Mouse (Mus musculus) adrenal gland, postnatal 10 days (tissue): ENCODE data around the gene Olfr434. TPM values are rescaled to one million over a fixed set of nuclear protein-coding genes. Genes with fewer than 3 reads are reported as not detected.
"Not testable (repeated sequence)": the region's sequence is repeated elsewhere in the genome, so short reads cannot be mapped to it uniquely, and the experiment has no call there.

Experiments used
- DNase-seq: peaks from one replicate; pipeline ENCODE4 v3.0.0; 2021; ENCODE audit warnings: mixed read lengths
- long read RNA-seq, 2 experiments: library from polyadenylated mRNA; stranded (forward); transcript quantifications; one replicate each; pipeline ENCODE4 v2.0.0; 2021
- total RNA-seq, 2 experiments: library from RNA; stranded (reverse); gene quantifications; 2 replicates each; pipeline ENCODE4 v1.2.3; 2021

The Olfr434 gene
- not detected for total RNA-seq
- long read RNA-seq, experiment 1 = 0 reads
- long read RNA-seq, experiment 2 = 0 reads

GRCm38 (mm10) chr6:43212873-43213272 lies at the start of gene Olfr434:
Olfr434 (plus strand) TSS chr6:43213021.
- not testable (repeated sequence) for DNase-seq

DNA sequence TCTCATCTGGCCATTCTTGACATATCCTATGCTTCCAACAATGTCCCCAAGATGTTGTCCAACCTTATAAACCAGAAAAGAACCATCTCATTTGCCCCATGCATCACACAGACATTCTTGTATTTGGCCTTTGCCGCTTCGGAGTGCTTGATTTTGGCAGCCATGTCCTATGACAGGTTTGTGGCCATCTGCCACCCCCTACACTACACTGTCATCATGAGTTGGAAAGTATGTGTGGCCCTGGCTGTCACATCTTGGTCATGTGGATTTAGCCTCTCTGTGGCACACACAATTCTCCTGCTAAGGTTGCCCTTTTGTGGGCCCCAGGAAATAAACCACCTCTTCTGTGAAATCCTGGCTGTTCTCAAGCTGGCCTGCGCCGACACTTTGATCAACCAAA lies 45.6 kb upstream of the Olfr434 start:
- DNase-seq = no peak

GRCm38 (mm10) chr6:43171840-43172239 lies 41.0 kb upstream of the Olfr434 start, which contains the start of gene Olfr13:
Olfr13 (plus strand) TSS chr6:43172140.
- no peak for DNase-seq

- DNase-seq = no peak
Measured at GRCm38 (mm10) chr6:43178129-43178528, 34.7 kb upstream of the Olfr434 start.

DNA sequence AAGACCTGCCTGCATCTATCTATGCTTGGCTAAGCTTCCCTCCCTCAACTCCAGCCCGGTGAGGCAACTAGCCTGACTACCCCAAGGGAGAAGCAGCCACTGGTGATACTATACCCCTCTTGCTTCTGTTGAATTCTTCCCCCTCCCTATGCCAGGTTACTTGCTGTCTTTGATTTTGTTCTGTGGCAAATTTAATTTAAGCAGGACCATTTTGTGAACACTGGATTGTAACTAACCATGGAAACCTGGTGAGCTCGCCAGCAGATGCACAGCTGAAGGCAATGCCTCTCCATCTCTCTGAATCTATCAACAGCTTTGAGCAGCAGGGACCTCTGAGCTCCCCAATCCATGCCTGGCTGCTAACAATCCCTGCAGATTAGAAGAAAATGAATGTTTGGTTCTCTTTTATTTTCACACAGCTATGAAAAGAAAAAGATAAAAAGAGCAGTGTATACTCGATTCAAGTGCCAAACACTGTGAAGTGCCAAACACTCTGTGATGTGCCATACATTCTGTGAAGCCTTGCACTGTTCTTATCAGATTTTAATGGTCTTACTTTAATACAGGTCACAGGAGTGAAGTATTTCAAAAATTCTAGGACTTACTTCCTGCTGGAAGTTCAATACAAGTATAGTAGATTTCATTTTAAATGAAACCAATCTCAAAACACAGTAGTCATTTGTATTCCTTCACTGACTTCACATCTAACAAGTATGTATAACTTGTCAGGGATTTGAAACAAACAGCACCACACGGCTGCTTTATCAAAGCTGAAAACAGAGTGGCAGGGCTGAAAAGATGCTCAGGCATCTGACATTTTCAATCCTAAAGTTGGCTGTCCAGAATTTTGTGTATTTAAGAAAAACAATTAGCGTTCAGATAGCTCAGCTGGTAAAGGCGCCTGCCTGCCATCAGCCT lies 34.0 kb upstream of the Olfr434 start:
- no peak for DNase-seq

DNA sequence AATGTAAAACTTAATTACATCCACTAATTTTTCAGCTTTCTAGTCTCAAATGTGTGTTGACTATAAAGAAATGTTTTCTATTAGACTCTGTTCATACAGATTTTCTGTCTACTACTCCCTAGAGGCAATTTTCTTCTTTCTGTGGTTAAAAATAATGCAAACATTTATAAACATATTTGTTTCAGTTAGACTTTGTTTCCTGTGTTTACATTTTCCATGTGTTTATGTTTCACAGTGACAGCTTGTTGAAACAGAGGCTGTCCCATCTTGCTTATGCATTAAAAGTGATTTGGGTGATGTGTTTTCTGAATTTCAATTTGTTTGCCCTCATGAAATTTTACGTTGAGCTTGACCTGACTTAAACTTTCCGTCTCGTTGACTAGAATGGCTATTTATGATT lies 21.8 kb upstream of the Olfr434 start:
- no peak for DNase-seq

DNA sequence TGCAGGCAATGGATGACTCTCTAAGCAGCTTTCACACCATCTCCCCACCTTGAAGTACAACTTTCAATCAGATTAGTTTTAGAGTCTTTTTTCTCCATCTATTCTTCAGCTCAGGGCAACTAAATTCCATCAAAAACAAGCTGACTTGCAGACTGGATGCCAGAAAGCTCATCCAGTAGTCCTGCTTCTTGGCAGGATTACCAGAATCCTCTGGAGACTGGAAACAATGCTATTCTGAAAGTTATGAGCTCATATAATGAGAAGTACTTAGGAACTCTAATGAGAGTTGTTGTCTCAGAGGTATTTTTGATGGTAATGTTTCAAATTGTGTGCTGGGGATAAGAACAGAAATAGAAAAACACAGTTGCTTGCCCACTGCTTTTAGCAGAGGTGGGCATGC lies 16.0 kb upstream of the Olfr434 start, which contains the start of gene Olfr435:
Olfr435 (plus strand) TSS at position 366 of the 400 bp plus-strand sequence.
- no peak for DNase-seq

DNA sequence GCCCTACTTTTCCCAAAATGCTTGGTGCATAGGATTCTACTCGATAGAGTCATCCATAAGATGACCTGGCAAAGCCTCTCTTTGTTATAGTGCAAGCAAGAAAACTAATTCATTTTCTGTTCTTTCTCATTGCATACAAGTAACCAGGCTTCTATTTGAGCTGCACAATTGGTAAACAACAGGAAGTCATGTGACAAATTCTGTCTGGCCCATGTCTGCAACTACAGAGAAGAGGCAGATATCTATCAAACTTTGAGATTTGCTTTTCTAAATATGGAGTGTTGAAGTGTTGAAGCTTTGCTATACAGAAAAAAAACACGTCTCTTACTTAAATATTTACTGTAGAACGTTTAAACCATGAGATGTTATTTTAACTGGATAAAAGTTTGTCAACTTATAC lies 14.7 kb upstream of the Olfr434 start:
- no peak for DNase-seq

- no peak for DNase-seq
Measured at GRCm38 (mm10) chr6:43202786-43203185, 10.0 kb upstream of the Olfr434 start.

- no peak for DNase-seq
Measured at GRCm38 (mm10) chr6:43205355-43205754, 7.5 kb upstream of the Olfr434 start.

DNA sequence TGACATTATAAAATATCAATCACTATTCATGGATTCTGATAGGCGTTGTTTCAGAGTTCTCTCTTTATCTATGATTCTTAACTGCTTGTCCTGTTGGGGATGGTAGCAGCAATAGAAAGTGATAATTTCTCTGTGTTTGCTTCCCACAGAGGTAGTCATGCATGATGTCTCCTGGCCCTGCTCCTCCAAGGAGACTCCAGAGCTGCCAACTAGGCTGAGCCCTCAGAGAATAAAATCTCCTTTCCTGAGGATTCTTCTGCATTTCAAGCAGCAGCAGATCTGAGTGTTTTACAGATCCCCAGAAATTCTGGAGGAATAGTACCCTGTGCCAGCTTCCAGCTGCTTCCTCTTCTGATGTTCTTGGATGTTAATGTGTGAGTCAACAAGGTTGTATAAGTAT lies 18.4 kb downstream of the Olfr434 start, which contains the start of gene Olfr47:
Olfr47 (plus strand) TSS at position 275 of the 400 bp plus-strand sequence.
- DNase-seq = not testable (repeated sequence)

DNA sequence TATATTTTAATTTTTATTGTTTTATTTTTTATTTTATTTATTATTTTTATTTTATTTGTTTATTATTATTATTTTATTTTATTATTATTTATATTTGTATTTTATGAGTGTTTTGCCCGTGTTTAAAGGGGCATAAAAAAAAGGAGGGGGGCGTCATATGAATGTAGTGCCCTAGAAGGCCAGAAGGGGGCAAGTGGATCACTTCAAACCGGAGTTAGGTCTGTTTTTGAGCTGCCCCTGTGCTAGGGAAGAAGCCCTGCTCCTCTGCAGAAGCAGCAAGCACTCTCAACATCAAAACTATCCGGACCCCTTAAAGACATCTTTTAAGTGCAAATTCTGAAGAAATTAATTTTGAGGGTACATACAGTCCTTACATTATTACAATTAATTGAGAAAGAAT lies 29.2 kb downstream of the Olfr434 start:
- DNase-seq = peak; percentile 26

GRCm38 (mm10) chr6:43247396-43247795 lies 34.6 kb downstream of the Olfr434 start:
- DNase-seq = no peak

DNA sequence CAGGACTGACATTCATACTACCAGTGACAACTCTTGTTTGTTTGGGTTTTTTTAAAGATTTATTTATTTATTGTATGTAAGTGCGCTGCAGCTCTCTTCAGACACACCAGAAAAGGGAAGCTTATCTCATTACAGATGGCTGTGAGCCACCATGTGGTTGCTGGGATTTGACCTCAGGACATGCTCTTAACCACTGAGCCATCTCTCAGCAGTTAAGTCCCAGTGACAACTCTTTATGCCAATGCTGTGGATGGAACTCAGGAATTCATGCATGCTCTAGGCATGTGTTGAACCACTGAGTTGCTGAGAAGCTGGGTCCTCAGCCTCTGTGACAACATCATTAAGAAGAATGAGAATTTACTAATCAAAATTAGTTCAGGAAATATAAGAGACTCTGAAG lies 40.2 kb downstream of the Olfr434 start:
- no peak for DNase-seq

DNA sequence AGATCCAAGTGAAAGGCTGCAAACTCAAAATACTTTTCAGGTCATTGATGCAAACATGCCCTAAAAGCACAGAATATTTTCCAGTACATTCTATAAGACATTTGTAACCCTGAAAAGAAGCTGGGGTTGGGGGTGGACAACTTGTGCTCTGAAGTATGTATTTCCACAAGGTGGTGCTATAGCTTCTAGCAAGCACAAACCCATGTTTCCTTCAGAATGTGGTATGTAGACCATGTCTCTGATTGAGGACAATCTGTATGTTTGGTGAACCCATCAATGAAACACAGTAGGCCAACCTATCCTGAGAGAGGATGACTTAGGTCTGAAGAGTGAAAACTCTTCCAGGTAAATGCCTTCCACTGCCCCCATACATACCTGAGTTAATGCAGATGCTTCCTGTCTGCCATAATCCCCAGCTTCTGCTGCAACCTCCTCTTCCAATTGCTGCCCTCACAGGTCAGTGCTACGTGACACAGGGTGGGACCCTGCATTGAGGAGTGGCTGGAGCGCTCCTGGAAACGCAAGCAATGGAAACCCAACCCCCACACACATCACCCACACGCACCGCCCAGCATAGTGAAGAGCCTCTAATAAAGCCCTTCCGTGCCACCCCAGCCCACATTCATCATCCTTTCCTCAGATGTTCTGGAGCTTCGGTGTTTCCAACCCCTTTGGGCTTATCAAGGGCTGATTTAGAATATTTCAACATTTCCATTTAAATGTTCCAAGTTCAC lies 41.5 kb downstream of the Olfr434 start:
- DNase-seq = no peak

GRCm38 (mm10) chr6:43260756-43261155 lies 47.9 kb downstream of the Olfr434 start:
- no peak for DNase-seq

- peak; percentile 69 for DNase-seq
Measured at GRCm38 (mm10) chr6:43265363-43266041, 52.7 kb downstream of the Olfr434 start, which contains the start of gene Arhgef5. Arhgef5 (plus strand) TSS chr6:43265582.

- DNase-seq = peak; percentile 50
Measured at GRCm38 (mm10) chr6:43266356-43266755, 53.5 kb downstream of the Olfr434 start.
